Mouse (Mus musculus) olfactory bulb, adult 2 months (tissue): ENCODE measurements around the gene Ggt6. TPM values are rescaled to one million over a fixed set of nuclear protein-coding genes. Genes with fewer than 3 reads are reported as not detected.

Experiments used
- H3K27ac ChIP-seq: fragments of 200-500 bp; 2 replicates; pipeline ENCODE4 v1.5.1; 2012; ENCODE audit warnings: low read depth, low read length; ENCODE audit not compliant: insufficient read depth
- H3K4me1 ChIP-seq: fragments of 200-500 bp; 2 replicates; pipeline ENCODE4 v1.6.1; 2012; ENCODE audit warnings: low read length; ENCODE audit not compliant: control insufficient read depth, insufficient read depth
- H3K4me3 ChIP-seq: fragments of 200-500 bp; 2 replicates; pipeline ENCODE4 v1.5.1; 2012; ENCODE audit warnings: mild to moderate bottlenecking, low read depth, low read length, moderate library complexity; ENCODE audit not compliant: insufficient read depth
- CTCF ChIP-seq: fragments of 200-500 bp; IDR thresholded peaks from 2 replicates; pipeline ENCODE4 v1.5.1; 2012; ENCODE audit warnings: low read depth, mild to moderate bottlenecking, low read length, moderate library complexity; ENCODE audit not compliant: insufficient read depth
- POLR2A ChIP-seq: fragments of 200-500 bp; IDR thresholded peaks from 2 replicates; pipeline ENCODE4 v1.6.1; 2012; ENCODE audit warnings: mild to moderate bottlenecking, low read depth, low read length, moderate library complexity; ENCODE audit not compliant: insufficient read depth
- WGBS: fragments of 180-500 bp; shearing (Covaris S2); methylation state at CpG from one replicate; pipeline ENCODE4 v1.1.7; 2018; 5-methylcytosine and 5-hydroxymethylcytosine counted together
- polyA plus RNA-seq: library from polyadenylated mRNA; stranded (reverse); fragments of >200 nt; gene quantifications from 2 replicates; pipeline ENCODE4 v1.2.4, GENCODE M21; 2012; ENCODE audit warnings: low replicate concordance; ENCODE audit not compliant: missing spikeins, insufficient read depth, insufficient read length

The Ggt6 gene
- polyA plus RNA-seq, 1 experiment, result not detected

- Histone ChIP-seq H3K4me1 (peaks cover 14% of the 10 kb centered on the region; the same call in 1 of the 2 replicates), H3K4me3 (no peak overlapping the region), H3K27ac (no peak overlapping the region)
- TF ChIP-seq POLR2A (no peak), CTCF (no peak)
- WGBS, result 66% methylated on average over 10 of the region's 10 CpGs
Measured at GRCm38 (mm10) chr11:72397072-72397471, 38.3 kb upstream of the Ggt6 start.

GRCm38 (mm10) chr11:72397811-72398525 is 37.4 kb upstream of the Ggt6 start:
- H3K27ac ChIP-seq, result no peak overlapping the region
- no peak overlapping the region for H3K4me3 ChIP-seq
- H3K4me1 ChIP-seq, result peaks cover 14% of the 10 kb centered on the region; the same call in 1 of the 2 replicates
- TF ChIP-seq CTCF (no peak), POLR2A (no peak)
- WGBS, result 91% methylated on average over 8 of the region's 8 CpGs

GRCm38 (mm10) chr11:72401068-72401467 is 34.3 kb upstream of the Ggt6 start:
- H3K4me3 ChIP-seq, result no peak overlapping the region
- H3K27ac ChIP-seq, result no peak overlapping the region
- peaks cover 10% of the 10 kb centered on the region; the same call in 1 of the 2 replicates for H3K4me1 ChIP-seq
- WGBS, result 88% methylated on average over 12 of the region's 12 CpGs
- no peak for TF ChIP-seq POLR2A

GRCm38 (mm10) chr11:72402017-72402416 is 33.3 kb upstream of the Ggt6 start:
- Histone ChIP-seq H3K4me1 (peaks cover 7% of the 10 kb centered on the region; the same call in 1 of the 2 replicates), H3K4me3 (no peak overlapping the region), H3K27ac (no peak overlapping the region)
- WGBS, result 85% methylated on average over 5 of the region's 5 CpGs
- TF ChIP-seq CTCF (no peak), POLR2A (no peak)

- 90% methylated on average over 12 of the region's 12 CpGs for WGBS
- H3K4me1 ChIP-seq, result no peaks in the 10 kb centered on the region
- H3K4me3 ChIP-seq, result no peak overlapping the region
- no peak overlapping the region for H3K27ac ChIP-seq
- TF ChIP-seq CTCF (no peak), POLR2A (no peak)
Measured at GRCm38 (mm10) chr11:72402969-72403368, 32.4 kb upstream of the Ggt6 start.

GRCm38 (mm10) chr11:72405532-72405931 is 29.8 kb upstream of the Ggt6 start:
- H3K4me1 ChIP-seq, result no peaks in the 10 kb centered on the region
- WGBS, result 76% methylated on average over 4 of the region's 4 CpGs
- TF ChIP-seq CTCF (no peak), POLR2A (no peak)
- no peak overlapping the region for H3K4me3 ChIP-seq
- no peak overlapping the region for H3K27ac ChIP-seq

GRCm38 (mm10) chr11:72406079-72406675 is 29.1 kb upstream of the Ggt6 start:
- 75% methylated on average over 8 of the region's 8 CpGs for WGBS
- no peak overlapping the region for H3K27ac ChIP-seq
- no peak for TF ChIP-seq CTCF
- TF ChIP-seq POLR2A, result no peak

GRCm38 (mm10) chr11:72407081-72407480 is 28.2 kb upstream of the Ggt6 start:
- no peak for TF ChIP-seq CTCF
- no peak for TF ChIP-seq POLR2A
- H3K4me1 ChIP-seq, result peaks cover 7% of the 10 kb centered on the region
- 59% methylated on average over 3 of the region's 3 CpGs for WGBS
- no peak overlapping the region for H3K27ac ChIP-seq
- H3K4me3 ChIP-seq, result no peak overlapping the region

More at GRCm38 (mm10) chr11:72406079-72406675, 29.1 kb upstream of the Ggt6 start:
- H3K4me1 ChIP-seq, result peaks cover 4% of the 10 kb centered on the region
- H3K4me3 ChIP-seq, result no peak overlapping the region

- Histone ChIP-seq H3K27ac (no peak overlapping the region), H3K4me1 (peaks cover 7% of the 10 kb centered on the region), H3K4me3 (no peak overlapping the region)
- WGBS, result 57% methylated on average over 7 of the region's 7 CpGs
- TF ChIP-seq CTCF, result no peak
- TF ChIP-seq POLR2A, result no peak
Measured at GRCm38 (mm10) chr11:72407574-72407973, 27.8 kb upstream of the Ggt6 start.
